Mouse (Mus musculus) megakaryocyte progenitor cell, adult 5-6 weeks (primary cell): ENCODE results near the gene Kcnd2. TPM values are rescaled to one million over a fixed set of nuclear protein-coding genes. Genes with fewer than 3 reads are reported as not detected.

Experiments
- ATAC-seq: replicated peaks from 2 replicates; pipeline ENCODE4 v1.8.0; 2016; ENCODE audit warnings: mild to moderate bottlenecking, moderate TSS enrichment, inconsistent platforms; ENCODE audit not compliant: poor library complexity
- total RNA-seq, 2 experiments: library from RNA; stranded (forward) in 1 of 2; stranded (reverse) in 1 of 2; fragments of 157-497, 149-512 nt in 1 of 2; fragments of 200-1000 nt in 1 of 2; gene quantifications; 2 replicates each; pipeline versions ENCODE4 v1.2.3 to v1.2.4; 2015 to 2017

Gene Kcnd2
- total RNA-seq, 2 experiments from 2014 or later: not detected

GRCm38 (mm10) chr6:21664638-21665037 lies 449.3 kb downstream of the Kcnd2 start:
- no peak for ATAC-seq

GRCm38 (mm10) chr6:21684252-21684651 lies 468.9 kb downstream of the Kcnd2 start:
- no peak for ATAC-seq

- ATAC-seq: no peak
Observed at GRCm38 (mm10) chr6:21686388-21686787, 471.1 kb downstream of the Kcnd2 start.

- no peak for ATAC-seq
Observed at GRCm38 (mm10) chr6:21692861-21693350, 477.6 kb downstream of the Kcnd2 start.

GRCm38 (mm10) chr6:21697641-21698040 lies 482.3 kb downstream of the Kcnd2 start:
- ATAC-seq: no peak

GRCm38 (mm10) chr6:21701131-21701530 lies 485.8 kb downstream of the Kcnd2 start:
- ATAC-seq: no peak

GRCm38 (mm10) chr6:21709228-21709627 lies 493.9 kb downstream of the Kcnd2 start:
- ATAC-seq: peak; percentile 57; the same call in 1 of the 2 replicates

- no peak for ATAC-seq
Observed at GRCm38 (mm10) chr6:21719121-21719520, 503.8 kb downstream of the Kcnd2 start.

GRCm38 (mm10) chr6:21722238-21722637 lies 506.9 kb downstream of the Kcnd2 start:
- ATAC-seq: no peak

- ATAC-seq: no peak
Observed at GRCm38 (mm10) chr6:21740606-21741005, 525.3 kb downstream of the Kcnd2 start.

- no peak for ATAC-seq
Observed at GRCm38 (mm10) chr6:21744615-21745266, 529.4 kb downstream of the Kcnd2 start.

- ATAC-seq: no peak
Observed at GRCm38 (mm10) chr6:21747536-21747935, 532.2 kb downstream of the Kcnd2 start.

GRCm38 (mm10) chr6:21767787-21768221 lies 552.5 kb downstream of the Kcnd2 start:
- ATAC-seq: no peak

GRCm38 (mm10) chr6:21768745-21769446 lies 553.6 kb downstream of the Kcnd2 start:
- no peak for ATAC-seq

GRCm38 (mm10) chr6:21769447-21769809 lies 554.1 kb downstream of the Kcnd2 start:
- no peak for ATAC-seq

GRCm38 (mm10) chr6:21774213-21774916 lies 559.1 kb downstream of the Kcnd2 start:
- no peak; the same call in 1 of the 2 replicates for ATAC-seq
